Mouse (Mus musculus): ENCODE results near the gene Tctex1d4. TPM values are rescaled to one million over a fixed set of nuclear protein-coding genes. Genes with fewer than 3 reads are reported as not detected.
A peak's percentile ranks its signal among the peaks of the same experiment; 100 is the strongest.

The Tctex1d4 gene
- total RNA-seq, 2 experiments from 2014 or later = not detected

DNA sequence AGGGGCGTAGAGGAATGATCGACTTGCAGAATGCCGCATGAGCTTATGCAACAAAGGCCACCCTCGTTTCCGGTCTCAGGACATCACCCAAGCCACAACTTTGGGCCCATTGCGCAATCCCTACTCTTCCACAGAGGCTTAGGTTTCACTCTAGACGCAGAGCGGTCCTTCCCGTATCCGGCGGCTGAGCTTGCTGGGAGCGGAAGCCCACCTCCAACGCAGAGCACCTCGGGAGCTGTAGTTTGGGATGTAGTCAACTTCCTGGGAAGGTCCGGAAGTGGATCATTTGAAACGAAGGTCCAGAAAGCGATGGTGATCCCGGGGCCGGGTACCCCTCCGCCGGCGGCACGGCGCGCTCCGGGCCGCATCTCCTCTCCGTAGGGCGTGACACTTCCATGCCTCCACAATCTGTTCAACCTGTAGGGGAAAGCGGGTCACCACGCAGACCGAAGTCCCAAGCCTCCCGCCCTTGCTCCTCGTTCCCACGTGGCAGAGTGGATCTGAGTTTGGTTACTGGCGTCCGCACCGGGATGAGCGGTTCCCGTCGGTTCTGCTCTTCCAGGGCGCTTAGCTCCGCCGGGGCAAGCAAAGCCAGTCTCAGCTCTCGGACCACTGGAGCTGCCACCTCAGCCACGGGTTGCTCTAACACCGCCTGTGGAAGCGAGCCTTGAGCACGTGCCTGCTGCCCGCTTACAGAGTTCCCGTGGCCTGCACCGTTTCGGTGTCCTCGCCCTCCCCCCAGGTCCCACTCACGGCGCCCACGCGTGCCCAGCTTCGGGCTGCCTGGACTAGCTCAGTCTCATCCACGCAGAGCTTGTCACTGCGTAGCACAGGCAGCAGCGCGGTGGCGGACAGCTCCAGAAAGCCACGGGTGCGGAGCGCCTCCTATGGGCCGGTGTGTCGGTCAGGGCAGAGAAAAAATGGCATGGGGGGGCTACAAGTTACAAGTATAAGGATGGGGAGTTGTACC lies 5.9 kb upstream of the Tctex1d4 start:
- peak; percentile 92 for DNase-seq

- DNase-seq = no peak
These were observed 4.4 kb upstream of the Tctex1d4 start for GRCm38 (mm10) chr4:117122209-117122608.

GRCm38 (mm10) chr4:117123546-117124217 lies 2.9 kb upstream of the Tctex1d4 start:
- DNase-seq = no peak

- no peak for DNase-seq
These were observed 2.4 kb upstream of the Tctex1d4 start for GRCm38 (mm10) chr4:117124218-117124517.

DNA sequence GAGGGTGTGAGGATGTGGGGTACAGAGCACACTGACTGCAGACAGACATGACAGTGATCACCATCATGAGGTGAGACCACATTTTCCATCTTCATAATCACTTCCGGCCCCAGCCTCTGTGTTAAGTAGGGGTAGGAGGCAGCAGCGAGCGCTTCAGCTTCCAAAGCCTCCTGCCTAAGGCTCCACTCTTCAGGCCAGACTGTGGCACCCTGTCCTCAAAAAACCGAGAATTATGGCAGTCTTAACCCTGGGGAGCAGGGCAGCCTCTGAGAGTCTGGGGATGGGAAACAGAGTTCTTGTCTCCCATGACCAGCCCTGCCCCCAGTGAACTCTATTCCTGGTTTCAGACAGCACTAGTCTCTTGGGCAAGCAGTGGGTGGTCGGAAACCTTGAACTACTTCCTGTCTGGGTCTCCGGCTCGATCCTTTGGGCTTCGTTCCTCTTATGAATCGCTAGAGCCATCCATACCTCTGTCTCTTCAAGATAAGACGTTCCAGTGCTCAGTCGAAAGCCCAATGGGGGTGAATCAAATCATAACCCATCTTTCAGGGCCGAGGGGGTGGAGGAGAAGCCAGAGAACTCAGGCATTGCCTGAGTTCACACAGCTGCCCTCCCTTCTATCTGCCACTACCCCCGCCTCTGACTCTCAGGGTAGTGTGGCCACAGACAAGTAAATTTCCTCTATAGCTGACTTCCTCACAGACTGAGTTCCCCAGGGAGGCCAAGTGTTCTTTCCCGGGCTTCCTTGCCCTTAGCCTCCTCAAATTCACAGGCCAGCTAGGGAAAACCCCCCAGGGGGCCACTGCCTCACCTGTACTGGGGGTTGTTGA lies 1.9 kb upstream of the Tctex1d4 start:
- DNase-seq = peak; percentile 55

DNA sequence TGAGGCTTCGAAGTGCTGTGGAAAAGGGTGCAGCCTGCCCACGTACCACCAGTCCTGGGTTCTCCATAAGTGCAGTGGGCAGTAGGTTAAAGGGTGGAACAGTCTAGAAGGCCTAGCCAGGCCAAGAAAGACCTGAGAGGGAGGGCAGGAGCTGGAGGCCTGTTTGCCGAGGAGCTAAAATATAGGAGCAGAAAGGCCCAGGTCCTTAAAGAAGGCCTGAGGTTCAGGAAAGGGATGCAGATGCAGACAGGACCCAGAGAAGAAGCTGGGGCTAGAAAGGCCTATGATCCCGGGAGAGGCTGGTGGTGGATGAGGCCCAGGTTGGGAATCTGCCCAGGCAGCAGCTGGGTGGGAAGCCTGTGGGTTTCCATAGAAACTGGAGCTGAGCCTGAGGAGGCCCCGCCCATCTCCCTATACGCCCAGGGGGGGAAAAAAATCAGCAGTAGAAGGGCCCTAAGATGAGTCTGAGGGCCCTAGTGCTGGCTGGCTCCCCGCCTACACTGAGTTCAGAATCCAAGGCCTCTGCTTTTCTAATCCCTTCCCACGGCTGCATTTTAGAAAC lies 1.2 kb upstream of the Tctex1d4 start, which contains the start of gene Btbd19:
Btbd19 (minus strand) TSS at position 378 of the 562 bp plus-strand sequence.
- DNase-seq = peak; percentile 88

DNA sequence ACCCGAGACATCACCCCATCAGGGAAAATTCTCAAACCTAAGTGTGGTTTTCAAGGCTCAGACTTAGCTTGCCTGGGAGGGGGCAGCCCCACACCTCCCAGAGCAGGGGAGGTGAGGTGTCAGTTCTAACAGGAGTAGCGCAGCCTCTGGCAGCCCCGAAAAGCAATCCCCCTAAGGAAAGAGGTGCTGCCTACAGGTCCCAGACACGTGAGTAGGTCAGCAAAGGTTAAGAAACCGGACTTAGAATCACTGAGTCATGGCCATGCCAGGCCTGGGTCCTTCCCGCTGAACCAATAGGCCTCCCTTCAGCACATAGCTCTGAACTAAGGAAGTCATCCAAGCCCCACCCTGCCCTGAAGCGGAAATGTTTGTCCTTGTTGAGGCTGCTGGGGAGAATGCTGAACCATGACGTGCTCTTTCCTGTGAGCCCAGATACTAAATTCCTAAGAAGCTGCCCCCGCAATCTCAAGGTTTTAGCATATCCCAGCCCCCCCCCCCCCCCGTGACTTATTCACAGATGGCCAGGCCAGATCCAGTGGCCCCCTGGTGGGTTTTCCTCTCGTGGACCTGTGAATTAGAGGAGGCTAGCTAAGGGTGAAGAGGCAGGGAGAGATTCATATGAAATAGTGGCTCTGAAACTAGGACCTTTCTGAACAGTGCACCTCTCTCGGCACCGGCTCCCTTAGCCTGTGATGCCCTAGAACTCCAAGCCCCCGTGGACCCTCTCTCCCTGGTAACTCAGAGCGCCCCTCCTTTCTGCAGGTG lies 502 bp upstream of the Tctex1d4 start:
- DNase-seq = peak; percentile 84

DNA sequence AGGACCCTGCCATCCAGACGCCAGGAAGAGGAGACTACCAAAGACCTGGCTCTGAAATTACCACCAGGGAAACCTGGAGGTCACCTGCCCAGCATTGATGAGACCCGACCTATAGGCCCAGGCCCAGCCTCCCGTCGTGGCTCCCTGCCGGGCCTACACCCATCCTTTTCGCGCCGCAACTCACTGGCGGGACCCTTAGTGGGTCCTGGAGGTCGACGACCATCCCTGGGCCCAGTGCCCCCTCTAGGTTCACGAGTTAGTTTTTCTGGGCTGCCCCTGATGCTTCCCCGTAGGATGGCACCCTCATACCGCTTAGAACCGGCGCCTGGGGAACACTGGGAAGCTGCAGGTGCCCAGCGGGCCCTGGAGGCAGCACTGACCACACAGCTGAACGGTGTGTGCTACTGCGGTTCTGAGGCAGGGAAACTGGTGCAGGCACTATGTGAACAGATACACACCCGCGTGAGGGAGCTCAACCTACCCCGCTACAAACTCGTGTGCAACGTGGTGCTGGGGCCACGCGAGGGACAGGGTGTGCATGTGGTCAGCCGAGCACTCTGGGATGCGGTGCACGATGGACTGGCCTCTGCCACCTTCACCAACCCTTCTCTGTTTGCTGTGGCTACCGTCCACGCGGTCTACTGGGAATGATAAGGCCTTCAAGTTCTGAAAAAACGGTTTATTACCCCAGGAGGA lies 1.5 kb downstream of the Tctex1d4 start:
- DNase-seq = no peak

GRCm38 (mm10) chr4:117130790-117131189 lies 4.2 kb downstream of the Tctex1d4 start:
- no peak for DNase-seq

GRCm38 (mm10) chr4:117131198-117131597 lies 4.6 kb downstream of the Tctex1d4 start:
- no peak for DNase-seq

GRCm38 (mm10) chr4:117131890-117132793 lies 5.5 kb downstream of the Tctex1d4 start:
- DNase-seq = no peak

- DNase-seq = no peak
These were observed 6.2 kb downstream of the Tctex1d4 start for GRCm38 (mm10) chr4:117132794-117133143.

GRCm38 (mm10) chr4:117133366-117133796 lies 6.8 kb downstream of the Tctex1d4 start:
- no peak for DNase-seq

GRCm38 (mm10) chr4:117133817-117134600 lies 7.4 kb downstream of the Tctex1d4 start, which contains the start of gene Plk3:
Plk3 (minus strand) TSS chr4:117133963.
- peak; percentile 98 for DNase-seq

DNA sequence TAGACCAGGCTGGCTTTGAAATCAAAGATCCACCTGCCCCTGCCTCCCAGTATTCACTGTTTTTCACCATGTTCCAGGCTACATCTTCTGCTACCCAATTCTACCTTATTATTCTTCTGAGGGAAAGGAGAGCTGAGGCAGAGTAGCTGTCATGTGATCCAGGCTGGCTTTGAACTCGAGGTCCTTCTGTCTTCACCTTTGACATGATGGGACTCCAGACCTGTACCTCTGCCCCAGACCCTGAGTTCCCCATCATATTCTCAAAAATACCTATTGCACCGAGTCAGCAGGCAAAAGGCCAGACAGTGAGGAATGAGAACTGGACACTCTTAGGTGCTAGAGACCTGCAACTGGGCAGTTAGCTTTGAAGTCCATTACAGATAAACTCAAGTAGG lies 8.0 kb downstream of the Tctex1d4 start:
- DNase-seq = no peak

GRCm38 (mm10) chr4:117136034-117136433 lies 9.4 kb downstream of the Tctex1d4 start:
- DNase-seq = no peak

- no peak for DNase-seq
These were observed 12.0 kb downstream of the Tctex1d4 start for GRCm38 (mm10) chr4:117138295-117139216.

- no peak for DNase-seq
These were observed 12.6 kb downstream of the Tctex1d4 start for GRCm38 (mm10) chr4:117139217-117139612.

All from heart, postnatal 4 days (tissue).